32 mouse cellular contexts compared by ENCODE assay signal in the genomic region with DNA sequence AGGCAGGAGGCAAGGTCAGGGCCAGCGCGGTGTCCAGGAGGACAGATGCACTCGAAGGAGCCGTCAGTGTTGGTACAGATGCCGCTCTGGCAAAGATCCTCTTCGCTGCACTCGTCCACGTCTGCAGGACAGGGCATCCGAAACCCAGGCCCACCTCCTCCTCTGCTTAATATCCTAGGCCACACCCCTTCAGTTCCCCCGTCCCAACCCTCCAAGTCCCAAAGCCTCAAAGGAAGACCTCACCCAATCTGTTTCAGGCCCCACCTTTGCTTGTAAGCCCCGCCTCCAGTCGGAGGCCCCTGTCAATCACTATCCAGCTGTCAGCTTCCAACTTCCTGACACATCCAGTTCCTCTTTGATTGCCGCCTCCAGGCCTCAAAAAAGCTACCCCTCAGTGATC. TPM values are rescaled to one million over a fixed set of nuclear protein-coding genes. Genes with fewer than 3 reads are reported as not detected.
DNase-seq lines count a peak whose midpoint lies in the region; ATAC-seq and TF ChIP-seq lines count a peak whose summit lies in the region.
"Had no signal": no experiment of that assay in that cellular context is flagged by ENCODE, and none has a peak within 500 bp of the region (broad histone marks: within the 10 kb centered on the region; RNA-seq: fewer than 3 reads in every experiment).

No protein-coding gene starts in this region.

- no peak for DNase-seq in gastrocnemius, adult 2 months
- no peak for DNase-seq in gastrocnemius, postnatal 36 days
- peak; percentile 44 for DNase-seq in kidney, adult 2 months
- DNase-seq in kidney, postnatal 14 days, result no peak
- peak; percentile 92 for DNase-seq in ZHBTc4 (ENCODE audit: low read depth, low spot score)
- no peak for DNase-seq in midbrain, embryonic 14.5 days
- DNase-seq in forebrain, embryonic 11.5 days (ENCODE audit: low spot score), result no peak
- DNase-seq: adrenal gland, adult 8-10 months; cerebellum, adult 8-10 months; cerebellum, postnatal 25 days; heart, postnatal 4 days had no signal

- 43% methylated on average over 13 of the region's 13 CpGs for WGBS in kidney, adult 2 months
- WGBS in midbrain, embryonic 14.5 days, result 23% methylated on average over 13 of the region's 13 CpGs
- 25% methylated on average over 13 of the region's 13 CpGs for WGBS in forebrain, embryonic 11.5 days

- peak overlapping the region; percentile 52 for H3K4me3 ChIP-seq in gastrocnemius, adult 2 months
- no peak overlapping the region for H3K4me3 ChIP-seq in kidney, adult 2 months (ENCODE audit: insufficient read depth, low read depth, low read length)
- peak overlapping the region; percentile 64 for H3K4me3 ChIP-seq in E14TG2a.4 (replicated peaks; ENCODE audit: low read length)
- no peak overlapping the region for H3K4me3 ChIP-seq in midbrain, embryonic 14.5 days (replicated peaks; ENCODE audit: low read depth, low read length)
- no peak overlapping the region for H3K4me3 ChIP-seq in forebrain, embryonic 11.5 days (ENCODE audit: low read depth, low read length)
- H3K4me3 ChIP-seq: forebrain, embryonic 15.5 days; heart, embryonic 10.5 days; heart, embryonic 15.5 days; hindbrain, embryonic 13.5 days; limb, embryonic 13.5 days; lung, embryonic 15.5 days; myocyte; neural tube, embryonic 13.5 days had no signal

- no peak for TF ChIP-seq POLR2A in kidney, adult 2 months (IDR thresholded peaks at IDR 0.05; ENCODE audit: low read depth, low read length)

- H3K27ac ChIP-seq in gastrocnemius, adult 2 months, result peak overlapping the region; percentile 48
- no peak overlapping the region for H3K27ac ChIP-seq in kidney, adult 2 months (ENCODE audit: insufficient read depth, low read depth, low read length)
- H3K27ac ChIP-seq in midbrain, embryonic 14.5 days (replicated peaks; ENCODE audit: low read depth, low read length), result no peak overlapping the region
- no peak overlapping the region for H3K27ac ChIP-seq in forebrain, embryonic 11.5 days (ENCODE audit: low read depth, low read length)
- H3K27ac ChIP-seq: forebrain, embryonic 15.5 days; heart, embryonic 10.5 days; heart, embryonic 15.5 days; hindbrain, embryonic 13.5 days; limb, embryonic 13.5 days; lung, embryonic 15.5 days; neural tube, embryonic 13.5 days had no signal

- no peak overlapping the region for H3K4me2 ChIP-seq in midbrain, embryonic 14.5 days (ENCODE audit: low read length)
- H3K4me2 ChIP-seq in forebrain, embryonic 11.5 days (ENCODE audit: low read depth, low read length, severe bottlenecking), result no peak overlapping the region
- H3K4me2 ChIP-seq: forebrain, embryonic 15.5 days; heart, embryonic 15.5 days; hindbrain, embryonic 13.5 days; limb, embryonic 13.5 days; liver, embryonic 11.5 days; lung, embryonic 15.5 days; midbrain, embryonic 11.5 days; neural tube, embryonic 13.5 days had no signal

- no peaks in the 10 kb centered on the region for H3K36me3 ChIP-seq in kidney, adult 2 months (ENCODE audit: control insufficient read depth, insufficient read depth, low read length)
- peaks cover 90% of the 10 kb centered on the region for H3K36me3 ChIP-seq in E14TG2a.4 (ENCODE audit: insufficient read depth, low read length)
- no peaks in the 10 kb centered on the region for H3K36me3 ChIP-seq in midbrain, embryonic 14.5 days (ENCODE audit: control insufficient read depth, insufficient read depth, low read length)
- H3K36me3 ChIP-seq in forebrain, embryonic 11.5 days (ENCODE audit: control insufficient read depth, insufficient read depth, low read length), result no peaks in the 10 kb centered on the region
- H3K36me3 ChIP-seq: forebrain, embryonic 15.5 days; heart, embryonic 10.5 days; hindbrain, embryonic 13.5 days; neural tube, embryonic 13.5 days had no signal

- no peaks in the 10 kb centered on the region for H3K27me3 ChIP-seq in kidney, adult 2 months (replicated peaks; ENCODE audit: control insufficient read depth, insufficient read depth, low read length)
- no peaks in the 10 kb centered on the region for H3K27me3 ChIP-seq in E14TG2a.4 (ENCODE audit: insufficient read depth, low read length)
- peaks cover 24% of the 10 kb centered on the region for H3K27me3 ChIP-seq in midbrain, embryonic 14.5 days (ENCODE audit: control insufficient read depth, insufficient read depth, low read length)
- peaks cover 15% of the 10 kb centered on the region for H3K27me3 ChIP-seq in forebrain, embryonic 11.5 days (ENCODE audit: control insufficient read depth, insufficient read depth, low read length)

- ATAC-seq in midbrain, embryonic 14.5 days (ENCODE audit: low FRiP score, low TSS enrichment), result no peak
- ATAC-seq in forebrain, embryonic 11.5 days (replicated peaks; ENCODE audit: low FRiP score), result no peak
- ATAC-seq: forebrain, embryonic 15.5 days had no signal

- intact Hi-C loops in gastrocnemius, adult 2 months (cut with DNase I), result no loop called here
- intact Hi-C loops in gastrocnemius, postnatal 36 days (cut with DNase I), result no loop called here

- no peak for TF ChIP-seq CTCF in gastrocnemius, adult 2 months (IDR thresholded peaks at IDR 0.05)
- TF ChIP-seq CTCF in kidney, adult 2 months (conservative IDR thresholded peaks at IDR 0.05; ENCODE audit: insufficient read depth, insufficient read length, low read depth, low read length), result no peak
- no peak for TF ChIP-seq CTCF in E14TG2a.4 (conservative IDR thresholded peaks at IDR 0.05; ENCODE audit: low read length)

- no peak overlapping the region for H3K9ac ChIP-seq in midbrain, embryonic 14.5 days (replicated peaks; ENCODE audit: low read length)
- no peak overlapping the region for H3K9ac ChIP-seq in forebrain, embryonic 11.5 days (ENCODE audit: low read length)
- H3K9ac ChIP-seq: forebrain, embryonic 15.5 days; heart, embryonic 15.5 days; hindbrain, embryonic 13.5 days; limb, embryonic 13.5 days; lung, embryonic 15.5 days; neural tube, embryonic 13.5 days had no signal

- no peaks in the 10 kb centered on the region for H3K9me3 ChIP-seq in E14TG2a.4 (ENCODE audit: low read length)
- H3K9me3 ChIP-seq in midbrain, embryonic 14.5 days (ENCODE audit: control insufficient read depth, low read length), result no peaks in the 10 kb centered on the region
- H3K9me3 ChIP-seq in forebrain, embryonic 11.5 days (ENCODE audit: control insufficient read depth, low read length), result no peaks in the 10 kb centered on the region
- H3K9me3 ChIP-seq: forebrain, embryonic 15.5 days; heart, embryonic 10.5 days; heart, embryonic 15.5 days; hindbrain, embryonic 13.5 days; limb, embryonic 13.5 days; lung, embryonic 15.5 days; neural tube, embryonic 13.5 days had no signal

- no peaks in the 10 kb centered on the region for H3K4me1 ChIP-seq in kidney, adult 2 months (ENCODE audit: control insufficient read depth, insufficient read depth, low read length)
- peaks cover 86% of the 10 kb centered on the region for H3K4me1 ChIP-seq in E14TG2a.4 (replicated peaks; ENCODE audit: low read depth, low read length)
- H3K4me1 ChIP-seq in midbrain, embryonic 14.5 days (ENCODE audit: control insufficient read depth, insufficient read depth, low read length), result 0 out of 2 replicates have a peak, but pooled peaks cover 5% of the 10 kb centered on the region
- peaks cover 3% of the 10 kb centered on the region for H3K4me1 ChIP-seq in forebrain, embryonic 11.5 days (replicated peaks; ENCODE audit: control insufficient read depth, insufficient read depth, low read length)

RNA-seq across cellular contexts. Expression of a gene that starts 15.2 kb away (rescaled TPM):
- total RNA-seq in gastrocnemius, adult 2 months (2021), result 10 to 100 TPM; 48.0 to 81.2 TPM
- total RNA-seq in gastrocnemius, postnatal 36 days (2021), result 10 to 100 TPM; 62.1 to 65.3 TPM
- polyA plus RNA-seq in kidney, adult 2 months (2012; rRNA removed), result 76.9 and 84.7 TPM in 2 replicates
- polyA plus RNA-seq in midbrain, embryonic 14.5 days (2014; fragmentation: Nextera tagmentation; extraction: Ambion mirVana), result 6.4 and 7.4 TPM in 2 replicates
- 11.9 and 13.0 TPM in 2 replicates for polyA plus RNA-seq in forebrain, embryonic 11.5 days (2014; fragmentation: Nextera tagmentation; extraction: Ambion mirVana)
- total RNA-seq: megakaryocyte, adult 5-6 weeks had no signal

RNA-seq across cellular contexts. Expression of a gene that starts 33.5 kb away (rescaled TPM):
- total RNA-seq in gastrocnemius, adult 2 months (2021), result 1 to 10 TPM; 2.3 to 2.8 TPM
- total RNA-seq in gastrocnemius, postnatal 36 days (2021), result 1 to 10 TPM; 1.7 to 2.1 TPM
- polyA plus RNA-seq in kidney, adult 2 months (2012; rRNA removed), result 39.2 and 45.5 TPM in 2 replicates
- polyA plus RNA-seq in midbrain, embryonic 14.5 days (2014; fragmentation: Nextera tagmentation; extraction: Ambion mirVana), result 50.4 and 52.5 TPM in 2 replicates
- 64.3 and 67.6 TPM in 2 replicates for polyA plus RNA-seq in forebrain, embryonic 11.5 days (2014; fragmentation: Nextera tagmentation; extraction: Ambion mirVana)

RNA-seq across cellular contexts. Expression of a gene that starts 34.9 kb away (rescaled TPM):
- total RNA-seq in gastrocnemius, adult 2 months (2021), result not detected
- not detected for total RNA-seq in gastrocnemius, postnatal 36 days (2021)
- polyA plus RNA-seq in kidney, adult 2 months (2012; rRNA removed), result 0.39 TPM in 1 of 2 replicates, not detected in the other
- polyA plus RNA-seq in midbrain, embryonic 14.5 days (2014; fragmentation: Nextera tagmentation; extraction: Ambion mirVana), result not detected in 2 replicates
- not detected in 2 replicates for polyA plus RNA-seq in forebrain, embryonic 11.5 days (2014; fragmentation: Nextera tagmentation; extraction: Ambion mirVana)
- total RNA-seq: gastrocnemius, postnatal 4 days; layer of hippocampus, adult 18-20 months; layer of hippocampus, postnatal 10 days; left cerebral cortex, adult 8-10 months; left cerebral cortex, postnatal 36 days; megakaryocyte, adult 5-6 weeks; midbrain, postnatal 0 days had no signal
- polyA plus RNA-seq: C2C12; embryonic facial prominence, embryonic 11.5 days; frontal cortex, adult 2 months; heart, embryonic 15.5 days; hindbrain, embryonic 13.5 days; limb, embryonic 13.5 days; midbrain, embryonic 11.5 days; midbrain, postnatal 0 days; neural tube, embryonic 13.5 days had no signal

Comparison
In these comparisons a context has a peak if more than half of its experiments do, and no peak if none do; other contexts are left out.
1. DNase-seq: peak in kidney, adult 2 months (single experiment) and ZHBTc4 (single experiment); none in gastrocnemius, adult 2 months (single experiment), gastrocnemius, postnatal 36 days (0 of 2), kidney, postnatal 14 days (single experiment), midbrain, embryonic 14.5 days (single experiment) and forebrain, embryonic 11.5 days (single experiment).
2. H3K4me3 ChIP-seq: peak in gastrocnemius, adult 2 months (single experiment) and E14TG2a.4 (single experiment); none in kidney, adult 2 months (single experiment), midbrain, embryonic 14.5 days (single experiment) and forebrain, embryonic 11.5 days (single experiment).